Mouse (Mus musculus): ENCODE data around the gene Glis1. TPM values are rescaled to one million over a fixed set of nuclear protein-coding genes. Genes with fewer than 3 reads are reported as not detected.

Glis1 gene
- polyA plus RNA-seq, 1 experiment from 2014 or later, result 5.6 TPM

DNA sequence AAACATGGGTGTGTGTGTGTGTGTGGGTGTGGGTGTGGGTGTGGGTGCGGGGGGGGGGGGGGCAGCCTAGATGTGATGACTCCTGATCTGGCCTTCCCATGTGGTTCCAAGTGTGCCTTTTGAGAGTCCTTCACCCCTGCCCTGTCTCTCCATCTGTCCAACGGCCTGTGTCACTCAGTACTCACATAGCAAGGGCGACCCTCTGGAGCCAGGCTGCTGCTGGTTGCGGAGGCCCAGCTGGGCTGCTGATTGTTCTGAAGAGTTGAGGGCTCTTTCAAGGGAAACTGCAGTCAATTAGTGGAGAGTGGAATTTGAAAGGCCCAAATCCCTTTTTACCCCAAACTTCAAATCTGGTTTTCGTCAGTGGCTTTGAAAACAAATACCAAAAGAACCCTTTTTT is 86.4 kb downstream of the Glis1 start:
- Histone ChIP-seq H3K27me3 (ENCODE audit: control insufficient read depth, insufficient read depth, low read length) (no peaks in the 10 kb centered on the region), H3K4me1 (replicated peaks; ENCODE audit: control insufficient read depth, insufficient read depth, low read length) (no peaks in the 10 kb centered on the region), H3K4me2 (replicated peaks) (no peak overlapping the region), H3K36me3 (replicated peaks; ENCODE audit: control insufficient read depth, insufficient read depth) (no peaks in the 10 kb centered on the region), H3K4me3 (replicated peaks; ENCODE audit: low read length) (no peak overlapping the region), H3K27ac (no peak overlapping the region), H3K9ac (no peak overlapping the region), H3K9me3 (ENCODE audit: control insufficient read depth, low read length) (no peaks in the 10 kb centered on the region)
- no peak for DNase-seq (ENCODE audit: low spot score)
- ATAC-seq (ENCODE audit: low FRiP score), result no peak
- 46% methylated on average over 4 of the region's 5 CpGs for WGBS

DNA sequence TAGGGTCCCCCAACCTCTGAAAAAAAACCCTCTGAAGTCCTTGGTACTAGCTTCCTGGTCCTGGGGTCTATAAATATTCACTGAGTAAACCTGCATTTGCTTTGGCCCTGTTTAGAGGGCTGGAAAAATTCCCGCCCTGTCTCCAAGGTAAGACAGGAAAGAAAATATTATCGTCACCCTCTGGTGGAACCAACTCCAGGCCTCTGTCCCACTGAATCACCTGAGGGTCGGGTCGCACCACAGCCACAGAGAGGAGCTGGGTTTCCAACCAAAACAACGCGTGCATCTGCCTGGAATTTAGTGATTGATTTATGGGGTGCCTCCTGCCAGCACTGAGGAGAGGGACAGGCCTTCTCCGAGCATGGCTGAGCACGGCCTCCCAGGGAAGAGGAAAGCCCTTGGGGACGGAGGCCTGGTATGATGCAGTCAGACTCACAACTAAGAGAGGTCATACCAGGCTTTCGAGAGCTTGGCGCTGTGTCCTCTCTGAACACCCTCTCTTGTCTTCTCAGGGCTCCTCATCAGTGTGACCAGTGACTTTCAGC is 89.3 kb downstream of the Glis1 start:
- 50% methylated on average over 11 of the region's 11 CpGs for WGBS
- Histone ChIP-seq H3K4me1 (replicated peaks; ENCODE audit: control insufficient read depth, insufficient read depth, low read length) (no peaks in the 10 kb centered on the region), H3K4me3 (replicated peaks; ENCODE audit: low read length) (no peak overlapping the region), H3K4me2 (replicated peaks) (no peak overlapping the region), H3K9ac (no peak overlapping the region), H3K9me3 (ENCODE audit: control insufficient read depth, low read length) (no peaks in the 10 kb centered on the region), H3K36me3 (replicated peaks; ENCODE audit: control insufficient read depth, insufficient read depth) (no peaks in the 10 kb centered on the region), H3K27ac (no peak overlapping the region), H3K27me3 (ENCODE audit: control insufficient read depth, insufficient read depth, low read length) (no peaks in the 10 kb centered on the region)
- no peak for DNase-seq (ENCODE audit: low spot score)
- no peak for ATAC-seq (ENCODE audit: low FRiP score)

- no peak overlapping the region for H3K4me2 ChIP-seq (replicated peaks)
- H3K36me3 ChIP-seq (replicated peaks; ENCODE audit: control insufficient read depth, insufficient read depth), result no peaks in the 10 kb centered on the region
- no peaks in the 10 kb centered on the region for H3K4me1 ChIP-seq (replicated peaks; ENCODE audit: control insufficient read depth, insufficient read depth, low read length)
- DNase-seq (ENCODE audit: low spot score) (peak; percentile 50), ATAC-seq (ENCODE audit: low FRiP score) (no peak)
- WGBS, result 70% methylated on average over 11 of the region's 11 CpGs
- no peaks in the 10 kb centered on the region for H3K9me3 ChIP-seq (ENCODE audit: control insufficient read depth, low read length)
- no peak overlapping the region for H3K27ac ChIP-seq
- no peak overlapping the region for H3K4me3 ChIP-seq (replicated peaks; ENCODE audit: low read length)
- no peak overlapping the region for H3K9ac ChIP-seq
- H3K27me3 ChIP-seq (ENCODE audit: control insufficient read depth, insufficient read depth, low read length), result no peaks in the 10 kb centered on the region
Measured at GRCm38 (mm10) chr4:107535126-107535525, 100.7 kb downstream of the Glis1 start.

GRCm38 (mm10) chr4:107538116-107538515 is 103.7 kb downstream of the Glis1 start:
- H3K9ac ChIP-seq, result no peak overlapping the region
- H3K4me1 ChIP-seq (replicated peaks; ENCODE audit: control insufficient read depth, insufficient read depth, low read length), result no peaks in the 10 kb centered on the region
- H3K4me2 ChIP-seq (replicated peaks), result no peak overlapping the region
- 37% methylated on average over 13 of the region's 13 CpGs for WGBS
- H3K4me3 ChIP-seq (replicated peaks; ENCODE audit: low read length), result no peak overlapping the region
- H3K27me3 ChIP-seq (ENCODE audit: control insufficient read depth, insufficient read depth, low read length), result no peaks in the 10 kb centered on the region
- no peaks in the 10 kb centered on the region for H3K36me3 ChIP-seq (replicated peaks; ENCODE audit: control insufficient read depth, insufficient read depth)
- H3K27ac ChIP-seq, result no peak overlapping the region
- DNase-seq (ENCODE audit: low spot score) (no peak), ATAC-seq (ENCODE audit: low FRiP score) (no peak)
- no peaks in the 10 kb centered on the region for H3K9me3 ChIP-seq (ENCODE audit: control insufficient read depth, low read length)

DNA sequence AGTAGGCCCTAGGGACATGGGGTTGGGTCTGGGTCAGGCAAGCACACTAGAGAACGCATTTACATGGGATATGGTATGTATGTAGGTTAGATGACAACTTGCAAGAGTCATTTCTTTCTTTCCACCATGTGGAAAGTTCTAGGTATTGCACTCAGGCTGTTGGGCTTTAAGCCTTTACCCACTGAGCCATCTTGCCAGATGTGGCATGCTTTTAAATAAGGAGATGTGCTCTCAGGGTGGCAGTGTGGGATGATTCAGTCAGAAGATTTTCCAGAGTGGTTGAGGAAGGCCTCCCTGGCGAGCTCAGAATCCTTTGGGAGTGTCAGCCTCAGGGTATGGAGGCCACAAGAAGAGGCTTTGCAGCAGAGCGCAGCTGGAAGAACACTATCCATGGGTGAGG is 104.2 kb downstream of the Glis1 start:
- no peak overlapping the region for H3K4me2 ChIP-seq (replicated peaks)
- no peaks in the 10 kb centered on the region for H3K36me3 ChIP-seq (replicated peaks; ENCODE audit: control insufficient read depth, insufficient read depth)
- 0 out of 2 replicates have a peak, but pooled peaks have one; percentile 40 for ATAC-seq (ENCODE audit: low FRiP score)
- H3K9me3 ChIP-seq (ENCODE audit: control insufficient read depth, low read length), result no peaks in the 10 kb centered on the region
- 63% methylated on average over 3 of the region's 3 CpGs for WGBS
- H3K9ac ChIP-seq, result no peak overlapping the region
- no peaks in the 10 kb centered on the region for H3K27me3 ChIP-seq (ENCODE audit: control insufficient read depth, insufficient read depth, low read length)
- no peak overlapping the region for H3K27ac ChIP-seq
- no peak overlapping the region for H3K4me3 ChIP-seq (replicated peaks; ENCODE audit: low read length)
- H3K4me1 ChIP-seq (replicated peaks; ENCODE audit: control insufficient read depth, insufficient read depth, low read length), result no peaks in the 10 kb centered on the region
- DNase-seq (ENCODE audit: low spot score), result no peak

DNA sequence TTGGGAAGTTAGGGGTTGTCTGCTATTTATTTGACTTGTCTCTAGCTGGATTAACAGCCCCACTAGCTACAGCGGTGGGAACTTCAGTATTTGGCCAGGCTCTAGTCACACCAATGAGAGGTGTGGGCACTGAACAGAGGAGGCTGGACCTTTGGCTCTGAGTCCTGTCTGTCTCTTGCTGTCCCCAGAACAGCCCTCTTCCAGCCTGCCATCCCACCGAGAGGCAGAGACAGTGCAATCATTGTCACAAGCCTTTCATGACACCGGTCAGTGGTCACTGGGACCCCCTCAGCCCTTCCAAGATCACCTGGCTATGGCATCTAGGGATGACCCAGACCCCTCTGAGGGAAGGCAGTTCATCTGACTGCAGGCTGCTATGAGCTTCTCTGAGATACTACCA is 104.6 kb downstream of the Glis1 start:
- WGBS, result 84% methylated on average over 3 of the region's 3 CpGs
- no peak overlapping the region for H3K27ac ChIP-seq
- H3K36me3 ChIP-seq (replicated peaks; ENCODE audit: control insufficient read depth, insufficient read depth), result no peaks in the 10 kb centered on the region
- no peak overlapping the region for H3K4me2 ChIP-seq (replicated peaks)
- no peaks in the 10 kb centered on the region for H3K4me1 ChIP-seq (replicated peaks; ENCODE audit: control insufficient read depth, insufficient read depth, low read length)
- no peaks in the 10 kb centered on the region for H3K27me3 ChIP-seq (ENCODE audit: control insufficient read depth, insufficient read depth, low read length)
- DNase-seq (ENCODE audit: low spot score), result no peak
- no peak overlapping the region for H3K9ac ChIP-seq
- H3K9me3 ChIP-seq (ENCODE audit: control insufficient read depth, low read length), result no peaks in the 10 kb centered on the region
- no peak overlapping the region for H3K4me3 ChIP-seq (replicated peaks; ENCODE audit: low read length)
- no peak; the same call in 1 of the 2 replicates for ATAC-seq (ENCODE audit: low FRiP score)

DNA sequence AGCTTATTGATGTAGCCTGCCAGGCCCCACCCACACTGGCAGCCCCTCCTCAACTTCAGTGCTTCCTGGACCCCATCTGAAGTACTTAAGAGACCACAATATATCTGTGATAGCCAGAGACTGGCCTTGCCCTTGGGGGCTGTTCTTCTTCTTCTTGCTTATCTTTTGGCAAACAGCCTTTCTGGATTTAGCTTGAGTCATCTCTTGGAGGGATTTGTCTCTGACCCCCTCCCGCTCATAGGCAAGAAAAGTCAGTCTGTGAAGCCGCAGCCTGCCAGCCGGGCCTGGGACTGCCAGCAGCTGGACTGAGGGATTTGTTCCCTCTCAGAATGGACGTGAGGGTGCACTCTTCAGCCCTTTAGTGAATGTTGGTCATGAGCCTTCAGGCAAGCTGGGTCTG is 107.4 kb downstream of the Glis1 start:
- no peak overlapping the region for H3K27ac ChIP-seq
- H3K4me2 ChIP-seq (replicated peaks), result no peak overlapping the region
- H3K4me3 ChIP-seq (replicated peaks; ENCODE audit: low read length), result no peak overlapping the region
- no peak overlapping the region for H3K9ac ChIP-seq
- H3K36me3 ChIP-seq (replicated peaks; ENCODE audit: control insufficient read depth, insufficient read depth), result no peaks in the 10 kb centered on the region
- WGBS, result 76% methylated on average over 4 of the region's 4 CpGs
- DNase-seq (ENCODE audit: low spot score), result no peak
- H3K4me1 ChIP-seq (replicated peaks; ENCODE audit: control insufficient read depth, insufficient read depth, low read length), result peaks cover 4% of the 10 kb centered on the region; the same call in 1 of the 2 replicates
- H3K9me3 ChIP-seq (ENCODE audit: control insufficient read depth, low read length), result no peaks in the 10 kb centered on the region
- no peaks in the 10 kb centered on the region for H3K27me3 ChIP-seq (ENCODE audit: control insufficient read depth, insufficient read depth, low read length)
- no peak for ATAC-seq (ENCODE audit: low FRiP score)

GRCm38 (mm10) chr4:107544843-107545242 is 110.5 kb downstream of the Glis1 start:
- H3K27ac ChIP-seq, result no peak overlapping the region
- no peaks in the 10 kb centered on the region for H3K9me3 ChIP-seq (ENCODE audit: control insufficient read depth, low read length)
- no peak overlapping the region for H3K4me2 ChIP-seq (replicated peaks)
- no peak overlapping the region for H3K9ac ChIP-seq
- peaks cover 13% of the 10 kb centered on the region; the same call in 1 of the 2 replicates for H3K4me1 ChIP-seq (replicated peaks; ENCODE audit: control insufficient read depth, insufficient read depth, low read length)
- no peaks in the 10 kb centered on the region for H3K27me3 ChIP-seq (ENCODE audit: control insufficient read depth, insufficient read depth, low read length)
- H3K4me3 ChIP-seq (replicated peaks; ENCODE audit: low read length), result no peak overlapping the region
- ATAC-seq (ENCODE audit: low FRiP score), result no peak
- no peak for DNase-seq (ENCODE audit: low spot score)
- WGBS, result 82% methylated on average over 5 of the region's 5 CpGs
- H3K36me3 ChIP-seq (replicated peaks; ENCODE audit: control insufficient read depth, insufficient read depth), result no peaks in the 10 kb centered on the region

DNA sequence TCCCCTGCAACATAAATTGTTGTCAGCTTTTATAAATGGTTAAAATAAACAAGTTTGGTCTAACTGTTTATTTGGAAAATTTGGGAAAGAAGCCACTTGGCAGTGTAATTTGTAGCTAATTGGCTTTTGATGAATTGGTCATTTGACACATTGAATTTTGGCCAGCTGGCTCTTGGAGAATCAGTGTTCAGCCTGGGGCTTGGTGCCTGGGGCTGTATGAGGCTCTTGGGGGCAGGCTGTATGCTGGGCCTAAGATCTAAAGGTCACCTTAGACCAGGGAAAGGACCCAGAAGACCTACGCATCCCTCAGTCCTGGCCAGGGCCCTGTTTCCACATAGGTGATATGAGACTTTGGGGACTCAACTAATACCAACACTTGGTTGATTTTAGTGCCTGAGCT is 111.3 kb downstream of the Glis1 start:
- Histone ChIP-seq H3K9me3 (ENCODE audit: control insufficient read depth, low read length) (no peaks in the 10 kb centered on the region), H3K4me3 (replicated peaks; ENCODE audit: low read length) (no peak overlapping the region), H3K36me3 (replicated peaks; ENCODE audit: control insufficient read depth, insufficient read depth) (no peaks in the 10 kb centered on the region), H3K4me2 (replicated peaks) (no peak overlapping the region), H3K27ac (no peak overlapping the region), H3K4me1 (replicated peaks; ENCODE audit: control insufficient read depth, insufficient read depth, low read length) (peaks cover 13% of the 10 kb centered on the region; the same call in 1 of the 2 replicates), H3K27me3 (ENCODE audit: control insufficient read depth, insufficient read depth, low read length) (no peaks in the 10 kb centered on the region), H3K9ac (no peak overlapping the region)
- DNase-seq (ENCODE audit: low spot score) (peak; percentile 50), ATAC-seq (ENCODE audit: low FRiP score) (no peak)
- 79% methylated on average over 1 of the region's 1 CpGs for WGBS

- 57% methylated on average over 8 of the region's 8 CpGs for WGBS
- Histone ChIP-seq H3K9ac (no peak overlapping the region), H3K4me3 (replicated peaks; ENCODE audit: low read length) (no peak overlapping the region), H3K9me3 (ENCODE audit: control insufficient read depth, low read length) (no peaks in the 10 kb centered on the region), H3K27me3 (ENCODE audit: control insufficient read depth, insufficient read depth, low read length) (no peaks in the 10 kb centered on the region), H3K27ac (0 out of 2 replicates have a peak overlapping the region, but pooled peaks have one; percentile 26), H3K4me2 (replicated peaks) (no peak overlapping the region), H3K36me3 (replicated peaks; ENCODE audit: control insufficient read depth, insufficient read depth) (no peaks in the 10 kb centered on the region), H3K4me1 (replicated peaks; ENCODE audit: control insufficient read depth, insufficient read depth, low read length) (peaks cover 13% of the 10 kb centered on the region; the same call in 1 of the 2 replicates)
- DNase-seq (ENCODE audit: low spot score), result no peak
- ATAC-seq (ENCODE audit: low FRiP score), result peak; percentile 70; the same call in 1 of the 2 replicates
Measured at GRCm38 (mm10) chr4:107546525-107546924, 112.1 kb downstream of the Glis1 start.
